Mouse (Mus musculus) cerebellum, postnatal 36 days (tissue): ENCODE measurements around the gene Olfr1321.

ENCODE experiments used
- DNase-seq, 2 experiments: peaks; one replicate each; pipeline ENCODE4 v3.0.0; 2021 to 2022; ENCODE audit warnings: mixed read lengths in 2 of 2

The Olfr1321 gene

GRCm38 (mm10) chrX:49734959-49735358 lies at the start of gene Olfr1321:
Gene Olfr1321, minus strand, starts transcription at chrX:49735059.
- DNase-seq, result no peak

DNA sequence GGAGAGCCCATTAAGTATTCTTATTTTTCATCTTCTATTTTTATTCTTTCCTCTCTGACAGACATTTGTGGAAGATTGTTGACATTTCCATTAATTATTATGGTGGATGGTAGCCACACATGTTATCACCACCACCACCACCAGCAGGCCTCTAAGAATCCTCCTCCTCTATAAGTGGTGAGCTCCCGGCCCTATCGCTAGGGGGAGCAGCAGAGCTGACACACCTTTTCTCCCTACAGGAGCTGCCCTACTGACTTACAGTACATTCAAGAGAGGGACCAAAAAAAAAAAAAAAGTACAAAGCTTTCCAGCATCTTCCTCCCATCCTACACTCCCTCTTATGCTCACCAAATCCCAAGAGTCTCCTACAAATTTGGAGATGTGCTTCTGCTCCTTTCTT lies 36.0 kb upstream of the Olfr1321 start:
- DNase-seq, result no peak

- DNase-seq, result no peak
These were observed 10.3 kb upstream of the Olfr1321 start for GRCm38 (mm10) chrX:49745192-49745591.
